Mouse (Mus musculus) E14TG2a.4 (cell line): ENCODE data around the gene Gprin2.

Source experiments
- H3K27me3 ChIP-seq: 2 replicates; pipeline ENCODE4 v1.6.1; 2014; ENCODE audit warnings: low read length, control low read depth; ENCODE audit not compliant: insufficient read depth
- H3K36me3 ChIP-seq: 2 replicates; pipeline ENCODE4 v1.6.1; 2014; ENCODE audit warnings: low read length, control low read depth; ENCODE audit not compliant: insufficient read depth
- H3K4me1 ChIP-seq: replicated peaks from 2 replicates; pipeline ENCODE4 v1.6.1; 2014; ENCODE audit warnings: low read depth, low read length, control low read depth
- H3K4me3 ChIP-seq: replicated peaks from 2 replicates; pipeline ENCODE4 v1.5.1; 2014; ENCODE audit warnings: mild to moderate bottlenecking, low read length
- H3K9me3 ChIP-seq: 2 replicates; pipeline ENCODE4 v1.6.1; 2014; ENCODE audit warnings: low read length, control low read depth
- CTCF ChIP-seq: conservative IDR thresholded peaks from 2 replicates; pipeline ENCODE4 v1.5.1; 2014; ENCODE audit warnings: low read length
- NANOG ChIP-seq: IDR thresholded peaks from 2 replicates; pipeline ENCODE4 v1.6.1; 2014; ENCODE audit warnings: borderline replicate concordance, low read length, mixed read lengths
- POU5F1 ChIP-seq: IDR thresholded peaks from 2 replicates; pipeline ENCODE4 v1.6.1; 2014; ENCODE audit warnings: low read length, borderline replicate concordance

Gene Gprin2

DNA sequence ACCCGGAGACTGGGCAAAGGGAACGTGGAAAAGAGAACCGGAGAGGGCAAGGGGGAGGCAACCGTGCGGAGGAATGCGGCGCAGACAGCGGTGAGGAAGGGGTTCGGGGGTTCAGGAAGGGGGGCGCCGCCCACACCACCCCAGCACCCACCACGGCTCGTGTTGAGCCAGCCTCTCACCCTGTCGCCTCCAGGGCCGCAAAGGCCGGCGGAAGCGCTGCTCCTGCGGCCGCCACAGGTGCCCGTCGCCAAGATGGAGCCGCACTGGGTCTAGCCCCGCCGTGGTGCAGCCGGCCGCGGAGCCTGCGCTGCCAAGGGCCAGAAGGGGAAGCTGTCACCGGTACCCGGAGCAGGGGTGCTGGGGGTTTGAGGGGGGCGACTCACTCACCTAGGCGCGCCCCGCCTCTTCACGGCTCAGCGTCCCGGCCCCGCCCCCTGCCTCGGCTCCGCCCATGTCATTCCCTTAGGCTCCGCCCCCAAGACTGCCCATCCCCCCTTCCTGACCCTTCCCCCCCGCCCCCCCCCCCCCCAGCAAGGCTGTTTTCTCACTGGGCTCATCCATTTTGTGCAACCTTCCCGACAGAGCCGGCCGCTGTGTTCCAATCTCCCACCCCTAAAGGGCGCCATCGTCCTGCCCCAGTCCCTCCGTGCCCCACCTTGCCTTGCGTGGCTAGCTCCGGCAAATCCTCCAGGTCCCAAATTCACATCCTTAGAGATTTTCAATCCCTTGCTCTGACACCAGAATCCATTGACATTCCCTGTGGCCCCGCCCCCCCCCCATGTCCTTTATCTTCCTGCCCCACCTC, at the start of gene Gprin2:
Gprin2 (minus strand) TSS at position 423 of the 805 bp plus-strand sequence.
- peaks cover 25% of the 10 kb centered on the region for H3K4me1 ChIP-seq
- H3K9me3 ChIP-seq, result no peaks in the 10 kb centered on the region
- peak within 1 kb of the TSS; percentile 91 for H3K4me3 ChIP-seq
- no peak for TF ChIP-seq CTCF
- TF ChIP-seq POU5F1, result no peak
- no peak for TF ChIP-seq NANOG
- no peaks in the 10 kb centered on the region for H3K36me3 ChIP-seq
- H3K27me3 ChIP-seq, result peaks cover 77% of the 10 kb centered on the region

DNA sequence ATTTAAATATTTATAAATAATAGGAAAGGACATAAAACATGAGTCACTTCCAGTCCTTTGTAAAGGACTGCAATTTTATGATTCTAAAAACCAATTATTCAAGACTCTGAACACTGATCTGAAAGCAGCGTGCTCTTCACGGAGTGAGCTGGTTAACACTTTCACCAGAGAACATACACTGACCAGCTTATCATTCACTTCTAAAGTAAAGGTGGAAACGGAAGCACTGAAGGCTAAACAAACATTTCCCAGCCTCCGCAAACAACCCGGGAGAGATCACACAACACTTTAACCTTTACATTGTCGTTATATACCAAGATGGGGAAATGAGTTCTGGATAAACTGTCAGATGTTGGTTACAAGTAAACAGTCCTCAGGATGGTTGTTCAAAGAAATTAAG, 39.2 kb upstream of the Gprin2 start:
- Histone ChIP-seq H3K27me3 (no peaks in the 10 kb centered on the region), H3K36me3 (peaks cover 33% of the 10 kb centered on the region), H3K4me3 (no peak overlapping the region), H3K4me1 (no peaks in the 10 kb centered on the region; the same call in 1 of the 2 replicates), H3K9me3 (no peaks in the 10 kb centered on the region)
- TF ChIP-seq POU5F1 (no peak), NANOG (no peak), CTCF (no peak)

DNA sequence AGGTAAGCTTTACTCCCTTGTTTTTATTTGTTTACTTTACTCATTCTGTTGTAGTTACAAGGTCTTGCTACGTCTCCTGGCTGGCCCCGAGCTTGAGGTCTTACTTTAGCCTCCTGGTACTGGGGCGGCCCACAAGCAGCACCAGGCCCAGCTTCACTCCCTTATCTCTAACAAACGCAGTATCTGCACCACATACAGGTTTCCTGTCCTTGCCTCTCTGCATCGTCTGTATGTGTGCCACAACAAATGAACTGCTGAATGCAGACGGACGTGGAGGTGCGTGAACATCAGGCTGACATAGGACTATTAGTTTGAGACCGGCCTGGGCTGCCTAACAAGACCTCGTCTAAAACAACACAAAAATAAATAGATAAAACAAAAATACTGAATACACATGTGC, 38.8 kb upstream of the Gprin2 start:
- Histone ChIP-seq H3K36me3 (peaks cover 37% of the 10 kb centered on the region), H3K4me3 (no peak overlapping the region), H3K4me1 (no peaks in the 10 kb centered on the region; the same call in 1 of the 2 replicates), H3K9me3 (no peaks in the 10 kb centered on the region), H3K27me3 (no peaks in the 10 kb centered on the region)
- TF ChIP-seq NANOG (no peak), POU5F1 (no peak), CTCF (no peak)

DNA sequence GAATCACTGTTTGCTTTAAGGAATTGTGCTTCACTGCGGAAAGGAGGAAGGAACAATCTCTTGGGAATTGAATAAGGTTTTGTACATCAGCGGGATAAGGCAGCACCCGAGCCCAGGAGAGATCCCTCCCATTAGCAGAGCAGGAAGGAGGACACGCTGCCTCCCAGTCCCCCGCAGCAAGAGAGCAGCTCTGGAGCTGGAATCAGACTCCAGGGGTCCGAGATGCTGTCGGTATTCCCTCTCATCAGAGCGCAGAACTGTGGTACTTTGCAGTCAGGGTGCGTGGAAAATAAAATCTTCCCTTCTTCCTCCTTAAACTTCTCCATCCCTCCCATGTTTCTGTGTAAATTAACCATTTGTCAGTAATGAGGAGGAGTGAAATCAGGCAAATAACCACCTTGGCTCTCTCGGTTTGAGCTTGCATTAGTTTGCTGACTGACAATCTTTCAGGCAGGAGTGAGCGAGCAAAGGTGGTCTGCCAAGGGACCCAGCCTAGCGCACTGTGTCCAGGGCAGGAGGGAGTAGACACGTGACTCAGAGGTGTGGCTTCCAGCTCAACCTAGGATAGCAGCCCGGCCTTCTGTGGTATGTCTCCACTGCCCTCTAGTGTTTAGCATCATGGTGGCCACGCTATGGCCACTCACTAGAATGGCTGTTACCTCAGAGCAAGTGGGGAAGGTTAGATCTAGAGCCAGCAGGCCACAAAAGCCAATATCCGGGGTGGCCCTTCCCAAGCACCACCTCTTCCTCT, 33.4 kb upstream of the Gprin2 start:
- Histone ChIP-seq H3K36me3 (peaks cover 43% of the 10 kb centered on the region), H3K4me1 (peaks cover 9% of the 10 kb centered on the region), H3K27me3 (no peaks in the 10 kb centered on the region), H3K4me3 (peak overlapping the region; percentile 52; the same call in 1 of the 2 replicates), H3K9me3 (no peaks in the 10 kb centered on the region)
- TF ChIP-seq POU5F1, result no peak
- TF ChIP-seq NANOG, result no peak
- peak; percentile 43 for TF ChIP-seq CTCF

DNA sequence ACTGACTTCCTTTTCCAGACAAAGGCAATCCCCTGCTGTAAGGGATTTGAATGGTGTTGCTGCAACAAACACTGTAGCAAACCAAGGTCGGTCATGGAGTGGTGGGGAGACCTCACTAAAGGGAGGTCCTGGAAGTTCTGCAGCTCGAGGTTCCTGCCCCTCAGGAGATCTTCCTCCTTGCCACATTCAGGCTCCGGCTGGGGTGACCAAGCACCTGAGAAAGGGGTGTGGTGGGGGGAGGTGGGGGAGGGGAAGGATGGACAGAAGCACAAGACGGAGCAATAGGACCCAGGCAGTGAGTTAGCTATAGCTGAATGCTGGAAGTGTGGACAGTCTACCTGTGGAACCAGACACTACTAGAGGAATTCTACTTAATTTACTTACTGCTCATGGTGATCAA, 32.4 kb upstream of the Gprin2 start:
- no peaks in the 10 kb centered on the region for H3K9me3 ChIP-seq
- H3K36me3 ChIP-seq, result peaks cover 41% of the 10 kb centered on the region
- TF ChIP-seq NANOG (no peak), CTCF (no peak), POU5F1 (no peak)
- H3K27me3 ChIP-seq, result no peaks in the 10 kb centered on the region
- H3K4me3 ChIP-seq, result no peak overlapping the region
- peaks cover 9% of the 10 kb centered on the region for H3K4me1 ChIP-seq

DNA sequence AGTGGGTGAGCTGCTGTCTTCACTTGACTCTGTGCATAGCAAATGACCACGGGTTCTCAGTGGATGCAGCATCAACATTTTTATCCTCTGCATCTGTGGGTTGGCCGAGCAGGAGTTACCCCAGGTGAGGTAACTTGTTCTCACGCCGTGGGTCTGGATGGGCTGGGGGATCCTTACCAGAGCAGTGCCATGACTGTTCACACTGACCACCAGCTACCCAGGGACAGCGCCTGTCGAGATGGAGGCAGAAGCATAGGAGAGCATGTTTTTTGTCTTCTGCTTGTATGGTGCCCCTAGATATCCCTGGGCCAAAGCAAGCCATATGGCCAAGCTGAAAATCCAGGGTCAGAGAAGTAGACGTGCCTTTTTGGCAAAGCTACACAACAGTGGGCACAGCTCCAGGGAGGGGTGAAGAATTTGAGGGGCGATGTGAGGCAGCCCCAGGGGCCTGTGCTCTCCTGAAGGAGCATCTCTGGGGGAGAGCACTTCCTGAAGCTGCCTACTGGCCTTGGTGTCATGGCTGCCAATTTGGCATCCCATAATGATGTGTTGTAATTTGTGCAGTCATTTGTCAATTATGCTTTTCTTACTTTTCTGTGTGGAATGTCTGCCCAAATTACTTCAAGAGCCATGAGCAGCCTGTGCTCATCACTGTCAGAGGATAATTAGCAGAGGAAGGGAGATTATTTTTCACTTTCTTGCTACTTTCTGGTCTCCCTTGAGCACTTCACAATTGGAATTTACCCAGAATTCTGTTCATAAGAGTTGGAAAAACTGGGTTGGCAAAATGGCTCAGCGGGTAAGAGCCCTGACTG, 31.6 kb upstream of the Gprin2 start:
- no peak overlapping the region for H3K4me3 ChIP-seq
- no peaks in the 10 kb centered on the region for H3K27me3 ChIP-seq
- no peaks in the 10 kb centered on the region for H3K9me3 ChIP-seq
- TF ChIP-seq NANOG, result no peak
- TF ChIP-seq CTCF, result no peak
- TF ChIP-seq POU5F1, result no peak
- peaks cover 33% of the 10 kb centered on the region for H3K36me3 ChIP-seq
- peaks cover 15% of the 10 kb centered on the region for H3K4me1 ChIP-seq

DNA sequence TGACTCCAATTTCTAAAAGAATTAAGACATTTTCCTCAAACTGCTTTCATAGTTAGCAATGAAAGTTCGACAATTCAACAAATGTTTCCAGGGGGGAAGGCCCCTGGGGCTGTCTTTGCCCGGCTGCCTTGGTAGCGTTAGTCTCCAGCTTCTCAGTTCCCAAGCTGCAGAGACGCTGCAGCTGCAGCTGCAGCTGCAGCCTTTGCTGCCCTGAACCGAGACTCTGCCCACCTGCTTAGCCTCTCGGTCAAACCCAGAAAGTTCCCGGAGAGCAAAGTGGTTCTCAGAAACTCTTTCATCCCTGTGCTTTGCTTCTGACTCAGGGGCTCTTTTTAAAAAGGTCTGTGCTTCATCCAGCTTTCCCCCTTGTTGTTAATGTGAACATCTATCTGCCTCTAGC, 30.9 kb upstream of the Gprin2 start:
- Histone ChIP-seq H3K4me3 (no peak overlapping the region), H3K9me3 (no peaks in the 10 kb centered on the region), H3K36me3 (peaks cover 28% of the 10 kb centered on the region), H3K4me1 (peaks cover 22% of the 10 kb centered on the region), H3K27me3 (no peaks in the 10 kb centered on the region)
- TF ChIP-seq CTCF (no peak), POU5F1 (no peak), NANOG (no peak)

DNA sequence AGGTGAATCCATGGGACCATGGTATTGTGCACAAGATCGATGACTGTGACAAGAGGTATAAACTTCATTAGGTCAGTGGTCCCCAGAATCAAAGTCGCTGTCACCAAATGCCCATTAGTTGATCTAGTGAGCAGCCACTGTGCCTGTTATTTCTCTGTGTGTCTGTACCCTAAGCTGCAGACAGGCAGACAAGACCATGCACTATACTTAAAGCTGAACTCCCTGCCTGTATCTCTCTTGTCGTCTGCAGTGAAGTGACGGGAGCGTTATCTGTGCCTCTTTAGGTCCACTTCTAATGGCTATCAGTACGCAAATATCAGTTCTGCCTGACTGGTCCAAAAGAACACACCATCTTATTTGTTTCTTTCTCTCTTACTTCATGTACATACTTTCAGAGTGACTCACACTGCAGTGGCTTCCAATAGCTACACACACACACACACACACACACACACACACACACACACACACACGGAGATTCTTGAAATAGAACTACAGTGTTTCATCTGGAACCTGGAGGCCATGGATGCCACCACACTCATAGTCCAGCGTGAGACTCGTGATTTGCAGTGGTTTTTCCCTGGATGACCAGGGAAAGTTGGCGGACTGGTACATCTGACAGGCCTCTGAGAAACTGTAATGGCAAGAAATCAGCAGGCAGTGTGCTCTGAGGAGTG, 27.5 kb upstream of the Gprin2 start:
- Histone ChIP-seq H3K36me3 (peaks cover 10% of the 10 kb centered on the region), H3K4me3 (no peak overlapping the region), H3K27me3 (no peaks in the 10 kb centered on the region), H3K9me3 (no peaks in the 10 kb centered on the region), H3K4me1 (peaks cover 15% of the 10 kb centered on the region)
- TF ChIP-seq CTCF (no peak), NANOG (no peak), POU5F1 (no peak)
